Mouse (Mus musculus) myocyte (in vitro differentiated cells): ENCODE results near the gene Rsf1. TPM values are rescaled to one million over a fixed set of nuclear protein-coding genes. Genes with fewer than 3 reads are reported as not detected.

ENCODE experiments used
- H3K27me3 ChIP-seq: one replicate; pipeline ENCODE4 v1.6.1; 2011; ENCODE audit not compliant: control insufficient read depth, insufficient read depth, insufficient read length
- H3K36me3 ChIP-seq: one replicate; pipeline ENCODE4 v1.6.1; 2011; ENCODE audit not compliant: control insufficient read depth, insufficient read depth
- H3K4me2 ChIP-seq: one replicate; pipeline ENCODE4 v1.6.1; 2011; ENCODE audit warnings: low read depth, control low read depth
- H3K4me3 ChIP-seq: one replicate; pipeline ENCODE4 v1.5.1; 2011; ENCODE audit warnings: mild to moderate bottlenecking, control low read depth, moderate library complexity
- H3K79me2 ChIP-seq: one replicate; pipeline ENCODE4 v1.6.1; 2011; ENCODE audit not compliant: control insufficient read depth, insufficient read depth
- H3ac ChIP-seq: one replicate; pipeline ENCODE4 v1.6.1; 2011; ENCODE audit not compliant: control insufficient read depth, insufficient read length
- CEBPB ChIP-seq: IDR thresholded peaks from 2 replicates; pipeline ENCODE4 v1.6.1; 2011; ENCODE audit warnings: mild to moderate bottlenecking, moderate library complexity; ENCODE audit not compliant: poor library complexity, insufficient read depth, severe bottlenecking
- E2F4 ChIP-seq: IDR thresholded peaks from one replicate; pipeline ENCODE4 v1.6.1; 2011; ENCODE audit warnings: mild to moderate bottlenecking, control low read depth, moderate library complexity; ENCODE audit not compliant: insufficient read depth
- MAX ChIP-seq: IDR thresholded peaks from one replicate; pipeline ENCODE4 v1.6.1; 2011; ENCODE audit warnings: low read depth, mild to moderate bottlenecking, control low read depth
- MYOD1 ChIP-seq, 3 experiments: IDR thresholded peaks; one replicate each; pipeline ENCODE4 v1.6.1; 2011; ENCODE audit warnings: control low read depth in 2 of 3, low read depth in 2 of 3, mild to moderate bottlenecking in 2 of 3, moderate library complexity in 1 of 3; ENCODE audit not compliant: insufficient read length in 2 of 3, control insufficient read depth in 1 of 3
- MYOG ChIP-seq, 3 experiments: IDR thresholded peaks; one replicate each; pipeline ENCODE4 v1.6.1; 2011; ENCODE audit warnings: control low read depth in 2 of 3, low read depth in 2 of 3, mild to moderate bottlenecking in 2 of 3; ENCODE audit not compliant: insufficient read length in 2 of 3, control insufficient read depth in 1 of 3, insufficient read depth in 1 of 3
- POLR2A ChIP-seq: IDR thresholded peaks from one replicate; pipeline ENCODE4 v1.6.1; 2011; ENCODE audit warnings: low read depth, mild to moderate bottlenecking, control low read depth, moderate library complexity; ENCODE audit not compliant: insufficient read length
- POLR2AphosphoS2 ChIP-seq: IDR thresholded peaks from one replicate; pipeline ENCODE4 v1.6.1; 2011; ENCODE audit warnings: low read depth, control low read depth; ENCODE audit not compliant: insufficient read length
- REST ChIP-seq: IDR thresholded peaks from one replicate; pipeline ENCODE4 v1.6.1; 2011; ENCODE audit warnings: mild to moderate bottlenecking, control low read depth, moderate library complexity; ENCODE audit not compliant: insufficient read depth, insufficient read length
- SRF ChIP-seq: IDR thresholded peaks from one replicate; pipeline ENCODE4 v1.6.1; 2011; ENCODE audit warnings: low read depth; ENCODE audit not compliant: control insufficient read depth, insufficient read length
- TCF12 ChIP-seq: IDR thresholded peaks from one replicate; pipeline ENCODE4 v1.6.1; 2011; ENCODE audit warnings: mild to moderate bottlenecking, control low read depth; ENCODE audit not compliant: poor library complexity, insufficient read depth, severe bottlenecking
- TCF3 ChIP-seq: IDR thresholded peaks from one replicate; pipeline ENCODE4 v1.6.1; 2011; ENCODE audit warnings: low read depth, control low read depth; ENCODE audit not compliant: insufficient read length
- USF1 ChIP-seq: IDR thresholded peaks from one replicate; pipeline ENCODE4 v1.6.1; 2011; ENCODE audit warnings: low read depth, mild to moderate bottlenecking, control low read depth, moderate library complexity
- polyA plus RNA-seq: library from polyadenylated mRNA; unstranded; fragments of >200 nt; fragmentation: generic; extraction: Trizol; gene quantifications from one replicate; pipeline ENCODE4 v1.2.1, GENCODE M21; 2012; ENCODE audit warnings: missing spikeins

The Rsf1 gene
- polyA plus RNA-seq, 1 experiment: 4.3 TPM

- Histone ChIP-seq H3K36me3 (no peaks in the 10 kb centered on the region), H3ac (no peak overlapping the region), H3K27me3 (no peaks in the 10 kb centered on the region), H3K4me2 (no peak overlapping the region), H3K4me3 (no peak overlapping the region), H3K79me2 (no peaks in the 10 kb centered on the region)
- TF ChIP-seq USF1 (no peak), POLR2AphosphoS2 (no peak), POLR2A (no peak), MYOG (IDR thresholded peaks at IDR 0.05; ENCODE audit: control insufficient read depth in 1 of 3, insufficient read depth in 1 of 3, insufficient read length in 2 of 3, low read depth in 2 of 3) (peak in 1 of 3 experiments; percentile 31), TCF3 (no peak), MYOD1 (IDR thresholded peaks at IDR 0.05; ENCODE audit: control insufficient read depth in 1 of 3, insufficient read length in 2 of 3, low read depth in 2 of 3) (peak; percentile 46 to 96 (median 84)), TCF12 (peak; percentile 4)
Measured at GRCm38 (mm10) chr7:97550673-97551072, 29.0 kb upstream of the Rsf1 start.

- Histone ChIP-seq H3K79me2 (no peaks in the 10 kb centered on the region), H3K27me3 (no peaks in the 10 kb centered on the region), H3K4me3 (no peak overlapping the region), H3K36me3 (no peaks in the 10 kb centered on the region), H3ac (no peak overlapping the region), H3K4me2 (no peak overlapping the region)
- TF ChIP-seq MYOD1 (IDR thresholded peaks at IDR 0.05; ENCODE audit: control insufficient read depth in 1 of 3, insufficient read length in 2 of 3, low read depth in 2 of 3): no peak
- TF ChIP-seq USF1: no peak
- TF ChIP-seq TCF3: no peak
- TF ChIP-seq REST: no peak
- no peak for TF ChIP-seq SRF
Measured at GRCm38 (mm10) chr7:97563576-97563975, 16.1 kb upstream of the Rsf1 start.

GRCm38 (mm10) chr7:97569372-97569771, 10.3 kb upstream of the Rsf1 start:
- Histone ChIP-seq H3ac (no peak overlapping the region), H3K27me3 (no peaks in the 10 kb centered on the region), H3K4me3 (no peak overlapping the region), H3K79me2 (no peaks in the 10 kb centered on the region), H3K36me3 (no peaks in the 10 kb centered on the region), H3K4me2 (no peak overlapping the region)
- TF ChIP-seq TCF3: no peak
- no peak for TF ChIP-seq MAX
- TF ChIP-seq TCF12: no peak
- no peak for TF ChIP-seq REST
- no peak for TF ChIP-seq MYOG (IDR thresholded peaks at IDR 0.05; ENCODE audit: control insufficient read depth in 1 of 3, insufficient read depth in 1 of 3, insufficient read length in 2 of 3, low read depth in 2 of 3)
- no peak for TF ChIP-seq MYOD1 (IDR thresholded peaks at IDR 0.05; ENCODE audit: control insufficient read depth in 1 of 3, insufficient read length in 2 of 3, low read depth in 2 of 3)
- no peak for TF ChIP-seq CEBPB

GRCm38 (mm10) chr7:97570389-97570788, 9.3 kb upstream of the Rsf1 start:
- no peak overlapping the region for H3K4me3 ChIP-seq
- no peaks in the 10 kb centered on the region for H3K79me2 ChIP-seq
- TF ChIP-seq SRF (no peak), REST (no peak), MYOG (IDR thresholded peaks at IDR 0.05; ENCODE audit: control insufficient read depth in 1 of 3, insufficient read depth in 1 of 3, insufficient read length in 2 of 3, low read depth in 2 of 3) (no peak)
- H3K27me3 ChIP-seq: no peaks in the 10 kb centered on the region
- H3ac ChIP-seq: no peak overlapping the region
- no peaks in the 10 kb centered on the region for H3K36me3 ChIP-seq
- no peak overlapping the region for H3K4me2 ChIP-seq

GRCm38 (mm10) chr7:97578361-97579066, 1.2 kb upstream of the Rsf1 start:
- Histone ChIP-seq H3K36me3 (no peaks in the 10 kb centered on the region), H3K27me3 (no peaks in the 10 kb centered on the region), H3K4me3 (peak overlapping the region; percentile 83), H3K79me2 (peaks cover 32% of the 10 kb centered on the region), H3K4me2 (peak overlapping the region; percentile 80), H3ac (peak overlapping the region; percentile 51)
- peak; percentile 37 to 84 (median 70) for TF ChIP-seq MYOD1 (IDR thresholded peaks at IDR 0.05; ENCODE audit: control insufficient read depth in 1 of 3, insufficient read length in 2 of 3, low read depth in 2 of 3)
- no peak for TF ChIP-seq E2F4
- peak; percentile 52 for TF ChIP-seq TCF12
- TF ChIP-seq TCF3: peak; percentile 29
- no peak for TF ChIP-seq MAX
- TF ChIP-seq REST: no peak
- no peak for TF ChIP-seq USF1
- TF ChIP-seq SRF: no peak
- TF ChIP-seq MYOG (IDR thresholded peaks at IDR 0.05; ENCODE audit: control insufficient read depth in 1 of 3, insufficient read depth in 1 of 3, insufficient read length in 2 of 3, low read depth in 2 of 3): peak; percentile 78 to 91 (median 89)
- TF ChIP-seq POLR2AphosphoS2: peak; percentile 9
- peak; percentile 45 for TF ChIP-seq POLR2A
- TF ChIP-seq CEBPB: no peak
